Mouse (Mus musculus): ENCODE measurements at regions not wholly inside any gene's neighbourhood (a gene's known extent, or its start where the extent isn't known, plus 50 kb on each side); places are given as distances from the start of the nearest gene placed in this dataset.

GRCm38 (mm10) chr1:18463218-18463617 is 198.3 kb upstream of the Defb41 start:
- no peaks in the 10 kb centered on the region for H3K4me1 ChIP-seq (ENCODE audit: insufficient read depth, low read depth, low read length)
- H3K36me3 ChIP-seq (replicated peaks) = no peaks in the 10 kb centered on the region
- DNase-seq (ENCODE audit: low spot score) = no peak
- ATAC-seq (ENCODE audit: extremely low read depth, insufficient number of reproducible peaks, low FRiP score, poor library complexity, severe bottlenecking) = no peak
- no peaks in the 10 kb centered on the region for H3K27me3 ChIP-seq (ENCODE audit: insufficient read depth, low read length)
- no peaks in the 10 kb centered on the region for H3K9me3 ChIP-seq (replicated peaks)
- TF ChIP-seq GATA1 (IDR thresholded peaks at IDR 0.05; ENCODE audit: borderline replicate concordance, low read length) = no peak
- TF ChIP-seq GATA2 (IDR thresholded peaks at IDR 0.05; ENCODE audit: borderline replicate concordance, low read depth, low read length) = no peak
- no peak for TF ChIP-seq TAL1 (conservative IDR thresholded peaks at IDR 0.05; ENCODE audit: low read depth, low read length)
- no peak for TF ChIP-seq CTCF (IDR thresholded peaks at IDR 0.05; ENCODE audit: low read depth, low read length)
- no peak for TF ChIP-seq POLR2AphosphoS5 (IDR thresholded peaks at IDR 0.05; ENCODE audit: insufficient replicate concordance, low read depth, low read length)
- no peak overlapping the region for H3K4me3 ChIP-seq (ENCODE audit: low read depth, low read length)

- no peaks in the 10 kb centered on the region for H3K27me3 ChIP-seq (ENCODE audit: insufficient read depth, low read length)
- no peak overlapping the region for H3K4me3 ChIP-seq (ENCODE audit: low read depth, low read length)
- no peaks in the 10 kb centered on the region for H3K9me3 ChIP-seq (replicated peaks)
- no peak for TF ChIP-seq CTCF (IDR thresholded peaks at IDR 0.05; ENCODE audit: low read depth, low read length)
- TF ChIP-seq TAL1 (conservative IDR thresholded peaks at IDR 0.05; ENCODE audit: low read depth, low read length) = no peak
- no peak for TF ChIP-seq GATA2 (IDR thresholded peaks at IDR 0.05; ENCODE audit: borderline replicate concordance, low read depth, low read length)
- no peak for TF ChIP-seq GATA1 (IDR thresholded peaks at IDR 0.05; ENCODE audit: borderline replicate concordance, low read length)
- TF ChIP-seq POLR2AphosphoS5 (IDR thresholded peaks at IDR 0.05; ENCODE audit: insufficient replicate concordance, low read depth, low read length) = no peak
- H3K4me1 ChIP-seq (ENCODE audit: insufficient read depth, low read depth, low read length) = no peaks in the 10 kb centered on the region
- ATAC-seq (ENCODE audit: extremely low read depth, insufficient number of reproducible peaks, low FRiP score, poor library complexity, severe bottlenecking) = no peak
- no peaks in the 10 kb centered on the region for H3K36me3 ChIP-seq (replicated peaks)
- DNase-seq (ENCODE audit: low spot score) = no peak
These were observed 151.4 kb upstream of the Defb41 start for GRCm38 (mm10) chr1:18416297-18416732.

GRCm38 (mm10) chr1:18415879-18416278 is 150.9 kb upstream of the Defb41 start:
- H3K9me3 ChIP-seq (replicated peaks) = no peaks in the 10 kb centered on the region
- no peak overlapping the region for H3K4me3 ChIP-seq (ENCODE audit: low read depth, low read length)
- TF ChIP-seq TAL1 (conservative IDR thresholded peaks at IDR 0.05; ENCODE audit: low read depth, low read length) (no peak), CTCF (IDR thresholded peaks at IDR 0.05; ENCODE audit: low read depth, low read length) (no peak), POLR2AphosphoS5 (IDR thresholded peaks at IDR 0.05; ENCODE audit: insufficient replicate concordance, low read depth, low read length) (no peak)
- no peaks in the 10 kb centered on the region for H3K36me3 ChIP-seq (replicated peaks)
- H3K27me3 ChIP-seq (ENCODE audit: insufficient read depth, low read length) = no peaks in the 10 kb centered on the region
- ATAC-seq (ENCODE audit: extremely low read depth, insufficient number of reproducible peaks, low FRiP score, poor library complexity, severe bottlenecking) = no peak
- DNase-seq (ENCODE audit: low spot score) = no peak
- H3K4me1 ChIP-seq (ENCODE audit: insufficient read depth, low read depth, low read length) = no peaks in the 10 kb centered on the region

GRCm38 (mm10) chr1:18412746-18413145 is 147.8 kb upstream of the Defb41 start:
- no peak for ATAC-seq (ENCODE audit: extremely low read depth, insufficient number of reproducible peaks, low FRiP score, poor library complexity, severe bottlenecking)
- Histone ChIP-seq H3K36me3 (replicated peaks) (no peaks in the 10 kb centered on the region), H3K4me3 (ENCODE audit: low read depth, low read length) (no peak overlapping the region), H3K27me3 (ENCODE audit: insufficient read depth, low read length) (no peaks in the 10 kb centered on the region), H3K4me1 (ENCODE audit: insufficient read depth, low read depth, low read length) (no peaks in the 10 kb centered on the region), H3K9me3 (replicated peaks) (no peaks in the 10 kb centered on the region)
- DNase-seq (ENCODE audit: low spot score) = no peak
- TF ChIP-seq CTCF (IDR thresholded peaks at IDR 0.05; ENCODE audit: low read depth, low read length) = no peak
- TF ChIP-seq TAL1 (conservative IDR thresholded peaks at IDR 0.05; ENCODE audit: low read depth, low read length) = no peak
- TF ChIP-seq POLR2AphosphoS5 (IDR thresholded peaks at IDR 0.05; ENCODE audit: insufficient replicate concordance, low read depth, low read length) = no peak
- no peak for TF ChIP-seq GATA1 (IDR thresholded peaks at IDR 0.05; ENCODE audit: borderline replicate concordance, low read length)
- no peak for TF ChIP-seq GATA2 (IDR thresholded peaks at IDR 0.05; ENCODE audit: borderline replicate concordance, low read depth, low read length)

- no peak for ATAC-seq (ENCODE audit: extremely low read depth, insufficient number of reproducible peaks, low FRiP score, poor library complexity, severe bottlenecking)
- no peaks in the 10 kb centered on the region for H3K27me3 ChIP-seq (ENCODE audit: insufficient read depth, low read length)
- H3K36me3 ChIP-seq (replicated peaks) = no peaks in the 10 kb centered on the region
- no peak for TF ChIP-seq GATA2 (IDR thresholded peaks at IDR 0.05; ENCODE audit: borderline replicate concordance, low read depth, low read length)
- TF ChIP-seq CTCF (IDR thresholded peaks at IDR 0.05; ENCODE audit: low read depth, low read length) = no peak
- no peak for TF ChIP-seq POLR2AphosphoS5 (IDR thresholded peaks at IDR 0.05; ENCODE audit: insufficient replicate concordance, low read depth, low read length)
- no peak for TF ChIP-seq GATA1 (IDR thresholded peaks at IDR 0.05; ENCODE audit: borderline replicate concordance, low read length)
- TF ChIP-seq TAL1 (conservative IDR thresholded peaks at IDR 0.05; ENCODE audit: low read depth, low read length) = no peak
- no peak for DNase-seq (ENCODE audit: low spot score)
- no peak overlapping the region for H3K4me3 ChIP-seq (ENCODE audit: low read depth, low read length)
- no peaks in the 10 kb centered on the region for H3K9me3 ChIP-seq (replicated peaks)
- H3K4me1 ChIP-seq (ENCODE audit: insufficient read depth, low read depth, low read length) = no peaks in the 10 kb centered on the region
These were observed 124.7 kb upstream of the Defb41 start for GRCm38 (mm10) chr1:18389591-18389990.

- Histone ChIP-seq H3K4me1 (ENCODE audit: insufficient read depth, low read depth, low read length) (no peaks in the 10 kb centered on the region), H3K36me3 (replicated peaks) (no peaks in the 10 kb centered on the region), H3K9me3 (replicated peaks) (no peaks in the 10 kb centered on the region), H3K27me3 (ENCODE audit: insufficient read depth, low read length) (no peaks in the 10 kb centered on the region), H3K4me3 (ENCODE audit: low read depth, low read length) (no peak overlapping the region)
- DNase-seq (ENCODE audit: low spot score) = no peak
- ATAC-seq (ENCODE audit: extremely low read depth, insufficient number of reproducible peaks, low FRiP score, poor library complexity, severe bottlenecking) = no peak
- TF ChIP-seq GATA1 (IDR thresholded peaks at IDR 0.05; ENCODE audit: borderline replicate concordance, low read length) (no peak), GATA2 (IDR thresholded peaks at IDR 0.05; ENCODE audit: borderline replicate concordance, low read depth, low read length) (no peak), TAL1 (conservative IDR thresholded peaks at IDR 0.05; ENCODE audit: low read depth, low read length) (no peak), CTCF (IDR thresholded peaks at IDR 0.05; ENCODE audit: low read depth, low read length) (no peak), POLR2AphosphoS5 (IDR thresholded peaks at IDR 0.05; ENCODE audit: insufficient replicate concordance, low read depth, low read length) (no peak)
These were observed 119.1 kb upstream of the Defb41 start for GRCm38 (mm10) chr1:18384079-18384478.

Measured in G1E (cell line).